ENCODE assay signal across 20 mouse cellular contexts in genomic region chr10:12810816-12811215, GRCm38 (mm10). TPM values are rescaled to one million over a fixed set of nuclear protein-coding genes. Genes with fewer than 3 reads are reported as not detected.
DNase-seq lines count a peak whose midpoint lies in the region; ATAC-seq and TF ChIP-seq lines count a peak whose summit lies in the region.
"Had no signal": no experiment of that assay in that cellular context is flagged by ENCODE, and none has a peak within 500 bp of the region (broad histone marks: within the 10 kb centered on the region; RNA-seq: fewer than 3 reads in every experiment).

No protein-coding gene starts in this region.

- no peak for TF ChIP-seq EP300 in heart, adult 2 months (IDR thresholded peaks at IDR 0.05; ENCODE audit: insufficient read depth, low read depth, low read length)

- no peaks in the 10 kb centered on the region for H3K27me3 ChIP-seq in heart, adult 2 months (ENCODE audit: control insufficient read depth, insufficient read depth, low read length)
- H3K27me3 ChIP-seq in stomach, embryonic 14.5 days (ENCODE audit: control insufficient read depth, insufficient read depth, low read length): no peaks in the 10 kb centered on the region
- H3K27me3 ChIP-seq: embryonic facial prominence, embryonic 13.5 days; hindbrain, embryonic 12.5 days; neural tube, embryonic 13.5 days had no signal

- TF ChIP-seq POLR2A in heart, adult 2 months (IDR thresholded peaks at IDR 0.05; ENCODE audit: insufficient read depth, low read depth, low read length): no peak

- H3K4me2 ChIP-seq in stomach, embryonic 14.5 days (replicated peaks; ENCODE audit: low read depth, low read length): no peak overlapping the region
- H3K4me2 ChIP-seq: embryonic facial prominence, embryonic 13.5 days; hindbrain, embryonic 12.5 days; liver, embryonic 11.5 days; lung, embryonic 14.5 days; neural tube, embryonic 13.5 days had no signal

- intact Hi-C loops in heart, adult 2 months (cut with DNase I): loop anchor here (5.0 kb wide), 2 partner anchors 74 to 111 kb away; no protein-coding TSS in a partner anchor

- DNase-seq in heart, adult 2 months: no peak
- no peak for DNase-seq in heart, postnatal 4 days
- DNase-seq in lung, postnatal 10 days: peak; percentile 33
- DNase-seq in lung, adult 18-20 months: no peak
- DNase-seq in c-Kit-positive CD71-positive TER-119-positive erythroid progenitor cells, embryonic 14.5 days (ENCODE audit: low spot score): no peak
- DNase-seq: adrenal gland, postnatal 10 days; B cell, adult 2 months; cerebellum, adult 2 months; gastrocnemius, postnatal 25 days; left cerebral cortex, postnatal 4 days; lung, embryonic 14.5 days had no signal

- peak overlapping the region; percentile 59 for H3K27ac ChIP-seq in heart, adult 2 months
- H3K27ac ChIP-seq in brown adipose tissue, adult 24 weeks (replicated peaks; ENCODE audit: low read depth, low read length): peak overlapping the region; percentile 50
- 0 out of 2 replicates have a peak overlapping the region, but pooled peaks have one; percentile 10 for H3K27ac ChIP-seq in stomach, embryonic 14.5 days (ENCODE audit: low read length)
- H3K27ac ChIP-seq: embryonic facial prominence, embryonic 13.5 days; hindbrain, embryonic 12.5 days; layer of hippocampus, adult 2 months; neural tube, embryonic 13.5 days had no signal

- ATAC-seq in stomach, embryonic 14.5 days (ENCODE audit: insufficient number of reproducible peaks, insufficient read depth, low FRiP score, low read depth): no peak
- no peak for ATAC-seq in megakaryocyte-erythroid progenitor cell, adult 5-6 weeks (replicated peaks; ENCODE audit: low FRiP score, low TSS enrichment, poor library complexity, severe bottlenecking)

- no peak overlapping the region for H3K4me3 ChIP-seq in heart, adult 2 months
- 0 out of 2 replicates have a peak overlapping the region, but pooled peaks have one; percentile 15 for H3K4me3 ChIP-seq in brown adipose tissue, adult 24 weeks (ENCODE audit: insufficient read depth, low read depth, low read length)
- H3K4me3 ChIP-seq in stomach, embryonic 14.5 days (ENCODE audit: low read depth, low read length): no peak overlapping the region
- H3K4me3 ChIP-seq: embryonic facial prominence, embryonic 13.5 days; forebrain, embryonic 10.5 days; hindbrain, embryonic 12.5 days; layer of hippocampus, adult 2 months; neural tube, embryonic 13.5 days had no signal

- TF ChIP-seq CTCF in heart, adult 2 months (IDR thresholded peaks at IDR 0.05): no peak

- WGBS in heart, adult 2 months: 65% methylated on average over 2 of the region's 2 CpGs
- WGBS in stomach, embryonic 14.5 days: 84% methylated on average over 2 of the region's 2 CpGs

- peaks cover 36% of the 10 kb centered on the region for H3K4me1 ChIP-seq in heart, adult 2 months (ENCODE audit: control insufficient read depth, insufficient read depth, low read length)
- peaks cover 39% of the 10 kb centered on the region for H3K4me1 ChIP-seq in brown adipose tissue, adult 24 weeks (ENCODE audit: control insufficient read depth, insufficient read depth, insufficient read length, low read length)
- 0 out of 2 replicates have a peak, but pooled peaks cover 5% of the 10 kb centered on the region for H3K4me1 ChIP-seq in stomach, embryonic 14.5 days (ENCODE audit: control insufficient read depth, insufficient read depth, low read length)
- H3K4me1 ChIP-seq: hindbrain, embryonic 12.5 days had no signal

- H3K9ac ChIP-seq in heart, adult 2 months (ENCODE audit: low read depth, low read length): no peak overlapping the region
- no peak overlapping the region for H3K9ac ChIP-seq in stomach, embryonic 14.5 days (replicated peaks; ENCODE audit: low read depth, low read length)
- H3K9ac ChIP-seq: embryonic facial prominence, embryonic 13.5 days; hindbrain, embryonic 12.5 days; lung, embryonic 14.5 days; neural tube, embryonic 13.5 days had no signal

- peaks cover 4% of the 10 kb centered on the region for H3K36me3 ChIP-seq in heart, adult 2 months (ENCODE audit: control insufficient read depth, insufficient read depth, low read length)
- H3K36me3 ChIP-seq in stomach, embryonic 14.5 days (ENCODE audit: control insufficient read depth, insufficient read depth, low read length): no peaks in the 10 kb centered on the region
- H3K36me3 ChIP-seq: embryonic facial prominence, embryonic 13.5 days; forebrain, embryonic 10.5 days; hindbrain, embryonic 12.5 days; neural tube, embryonic 13.5 days had no signal

- peaks cover 4% of the 10 kb centered on the region for H3K79me2 ChIP-seq in heart, adult 2 months (replicated peaks; ENCODE audit: control insufficient read depth, insufficient read depth, low read length)

- no peaks in the 10 kb centered on the region for H3K9me3 ChIP-seq in stomach, embryonic 14.5 days (ENCODE audit: control insufficient read depth, low read depth, low read length)
- H3K9me3 ChIP-seq: embryonic facial prominence, embryonic 13.5 days; forebrain, embryonic 10.5 days; hindbrain, embryonic 12.5 days; neural tube, embryonic 13.5 days had no signal

RNA-seq across cellular contexts. Expression of gene Utrn, which starts 58.3 kb away (rescaled TPM):
- 10 to 100 TPM; 61.8 to 68.1 TPM for total RNA-seq in heart, adult 2 months (2021)
- 18.8 and 33.4 TPM in 2 replicates for polyA plus RNA-seq in heart, adult 2 months (2012; rRNA removed)
- total RNA-seq in heart, postnatal 4 days (2021): 100 to 1,000 TPM in 1 of 2 experiments, 10 to 100 TPM in 1; 95.0 to 104 TPM
- 27.9 and 42.7 TPM in 2 replicates for polyA plus RNA-seq in brown adipose tissue, adult 24 weeks (2012; ENCODE audit: insufficient read depth, insufficient read length, missing spikeins)
- polyA plus RNA-seq in stomach, embryonic 14.5 days (2014; fragmentation: Nextera tagmentation; extraction: Ambion mirVana): 90.3 and 91.0 TPM in 2 replicates
- total RNA-seq in megakaryocyte-erythroid progenitor cell, adult 5-6 weeks (2014; fragmentation: Nextera tagmentation): 22.7 and 27.6 TPM in 2 replicates
- 17.9 and 24.2 TPM in 2 replicates for total RNA-seq in megakaryocyte-erythroid progenitor cell, adult 5-6 weeks (2017)
